ENCODE assay signal across 8 mouse cellular contexts in genomic region chr14:76764390-76764796, GRCm38 (mm10).
DNase-seq lines count a peak whose midpoint lies in the region; ATAC-seq and TF ChIP-seq lines count a peak whose summit lies in the region.

No protein-coding gene starts in this region.

- 30% methylated on average over 7 of the region's 7 CpGs for WGBS in neural tube, embryonic 12.5 days
- WGBS in neural tube, embryonic 15.5 days, result 33% methylated on average over 7 of the region's 7 CpGs
- 22% methylated on average over 7 of the region's 7 CpGs for WGBS in embryonic facial prominence, embryonic 11.5 days
- 16% methylated on average over 7 of the region's 7 CpGs for WGBS in limb, embryonic 14.5 days

- peaks cover 5% of the 10 kb centered on the region; the same call in 1 of the 2 replicates for H3K27me3 ChIP-seq in neural tube, embryonic 12.5 days (replicated peaks)
- H3K27me3 ChIP-seq in neural tube, embryonic 15.5 days (replicated peaks), result no peaks in the 10 kb centered on the region; the same call in 1 of the 2 replicates
- H3K27me3 ChIP-seq in embryonic facial prominence, embryonic 11.5 days (ENCODE audit: control insufficient read depth, insufficient read depth, low read length), result no peaks in the 10 kb centered on the region
- no peaks in the 10 kb centered on the region for H3K27me3 ChIP-seq in limb, embryonic 14.5 days (ENCODE audit: control insufficient read depth, insufficient read depth, low read length)

- no peak overlapping the region for H3K27ac ChIP-seq in neural tube, embryonic 12.5 days
- no peak overlapping the region for H3K27ac ChIP-seq in neural tube, embryonic 15.5 days (replicated peaks)
- H3K27ac ChIP-seq in embryonic facial prominence, embryonic 11.5 days (replicated peaks; ENCODE audit: low read depth, low read length), result no peak overlapping the region
- H3K27ac ChIP-seq in limb, embryonic 14.5 days (replicated peaks; ENCODE audit: low read depth, low read length), result 0 out of 2 replicates have a peak overlapping the region, but pooled peaks have one; percentile 65

- TF ChIP-seq POLR2A in limb, embryonic 14.5 days (IDR thresholded peaks at IDR 0.05; ENCODE audit: borderline replicate concordance, extremely low read depth, insufficient read depth, insufficient read length), result no peak

- intact Hi-C loops in heart, postnatal 14 days (cut with DNase I), result no loop called here

- H3K4me1 ChIP-seq in neural tube, embryonic 12.5 days, result peaks cover 24% of the 10 kb centered on the region
- peaks cover 24% of the 10 kb centered on the region for H3K4me1 ChIP-seq in neural tube, embryonic 15.5 days
- peaks cover 10% of the 10 kb centered on the region for H3K4me1 ChIP-seq in embryonic facial prominence, embryonic 11.5 days (ENCODE audit: control insufficient read depth, insufficient read depth, low read length)
- H3K4me1 ChIP-seq in limb, embryonic 14.5 days (ENCODE audit: control insufficient read depth, insufficient read depth, low read length), result peaks cover 14% of the 10 kb centered on the region

- peak; percentile 63 for DNase-seq in embryonic facial prominence, embryonic 11.5 days (ENCODE audit: low spot score)
- DNase-seq in heart, postnatal 14 days, result peak; percentile 33 to 51
- no peak for DNase-seq in limb, embryonic 14.5 days (ENCODE audit: low spot score)
- peak; percentile 28 for DNase-seq in ovary, postnatal 14 days (ENCODE audit: low spot score)
- no peak for DNase-seq in cerebellum, adult 18-20 months
- no peak for DNase-seq in cerebellum, postnatal 14 days

- peak overlapping the region; percentile 9; the same call in 1 of the 2 replicates for H3K4me2 ChIP-seq in neural tube, embryonic 12.5 days (replicated peaks)
- no peak overlapping the region for H3K4me2 ChIP-seq in neural tube, embryonic 15.5 days
- H3K4me2 ChIP-seq in embryonic facial prominence, embryonic 11.5 days (ENCODE audit: low read depth, low read length), result no peak overlapping the region
- H3K4me2 ChIP-seq in limb, embryonic 14.5 days (replicated peaks; ENCODE audit: low read depth, low read length, severe bottlenecking), result 0 out of 2 replicates have a peak overlapping the region, but pooled peaks have one; percentile 17

- no peaks in the 10 kb centered on the region for H3K36me3 ChIP-seq in neural tube, embryonic 12.5 days
- no peaks in the 10 kb centered on the region for H3K36me3 ChIP-seq in neural tube, embryonic 15.5 days
- no peaks in the 10 kb centered on the region for H3K36me3 ChIP-seq in embryonic facial prominence, embryonic 11.5 days (replicated peaks; ENCODE audit: control insufficient read depth, insufficient read depth, low read depth, low read length)
- H3K36me3 ChIP-seq in limb, embryonic 14.5 days (ENCODE audit: control insufficient read depth, insufficient read depth, low read length), result no peaks in the 10 kb centered on the region

- ATAC-seq in neural tube, embryonic 12.5 days (ENCODE audit: low FRiP score, low read depth), result no peak
- no peak for ATAC-seq in neural tube, embryonic 15.5 days (ENCODE audit: low FRiP score)
- ATAC-seq in embryonic facial prominence, embryonic 11.5 days (replicated peaks; ENCODE audit: insufficient number of reproducible peaks, low FRiP score, low TSS enrichment, low read depth), result no peak
- peak; percentile 28; the same call in 1 of the 2 replicates for ATAC-seq in limb, embryonic 14.5 days (ENCODE audit: low FRiP score, low read depth)

- H3K4me3 ChIP-seq in neural tube, embryonic 12.5 days, result no peak overlapping the region
- no peak overlapping the region for H3K4me3 ChIP-seq in neural tube, embryonic 15.5 days (replicated peaks)
- no peak overlapping the region for H3K4me3 ChIP-seq in embryonic facial prominence, embryonic 11.5 days (ENCODE audit: low read depth, low read length)
- no peak overlapping the region for H3K4me3 ChIP-seq in limb, embryonic 14.5 days (replicated peaks; ENCODE audit: low read length)

- H3K9me3 ChIP-seq in neural tube, embryonic 12.5 days, result no peaks in the 10 kb centered on the region
- no peaks in the 10 kb centered on the region for H3K9me3 ChIP-seq in neural tube, embryonic 15.5 days (replicated peaks)
- H3K9me3 ChIP-seq in embryonic facial prominence, embryonic 11.5 days (replicated peaks; ENCODE audit: control insufficient read depth, low read length), result no peaks in the 10 kb centered on the region
- no peaks in the 10 kb centered on the region for H3K9me3 ChIP-seq in limb, embryonic 14.5 days (ENCODE audit: control insufficient read depth, low read length)

- no peak overlapping the region for H3K9ac ChIP-seq in neural tube, embryonic 12.5 days
- no peak overlapping the region for H3K9ac ChIP-seq in neural tube, embryonic 15.5 days (replicated peaks)
- H3K9ac ChIP-seq in embryonic facial prominence, embryonic 11.5 days (replicated peaks; ENCODE audit: low read length), result 0 out of 2 replicates have a peak overlapping the region, but pooled peaks have one; percentile 5
- H3K9ac ChIP-seq in limb, embryonic 14.5 days (ENCODE audit: low read depth, low read length, severe bottlenecking), result no peak overlapping the region

Comparison
In these comparisons a context has a peak if more than half of its experiments do, and no peak if none do; other contexts are left out.
1. H3K4me2 ChIP-seq: peak in neural tube, embryonic 12.5 days (single experiment) and limb, embryonic 14.5 days (single experiment); none in neural tube, embryonic 15.5 days (single experiment) and embryonic facial prominence, embryonic 11.5 days (single experiment).
2. DNase-seq: peak in embryonic facial prominence, embryonic 11.5 days (single experiment), heart, postnatal 14 days (2 of 2) and ovary, postnatal 14 days (single experiment); none in limb, embryonic 14.5 days (single experiment), cerebellum, adult 18-20 months (0 of 2) and cerebellum, postnatal 14 days (0 of 2).